Mouse (Mus musculus): Measurements from ENCODE around the gene Abcb7.
"Not testable (repeated sequence)": the region's sequence is repeated elsewhere in the genome, so short reads cannot be mapped to it uniquely, and the experiment has no call there.

DNA sequence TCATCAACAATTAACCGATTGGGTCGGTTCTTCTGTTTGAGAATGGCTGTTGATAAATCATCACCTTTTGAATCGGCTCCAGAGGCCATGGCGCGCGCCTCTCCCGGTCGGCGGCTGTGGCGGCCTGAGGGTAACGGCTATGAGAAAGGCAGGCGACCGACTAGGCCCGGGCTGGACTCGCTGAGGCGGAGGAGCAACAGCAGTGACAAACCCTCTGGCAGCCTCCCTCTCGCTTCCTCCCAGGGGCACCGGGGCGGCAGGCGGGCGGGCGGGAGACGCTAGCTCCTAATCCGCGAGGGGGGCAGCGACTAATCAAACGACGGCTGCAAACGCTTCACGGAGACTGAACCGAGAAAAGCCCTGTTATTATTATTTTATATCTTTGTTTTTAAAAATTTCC lies 65.5 kb downstream of the Abcb7 start:
- not testable (repeated sequence) for TF ChIP-seq CTCF, POLR2A (IDR thresholded peaks at IDR 0.05; ENCODE audit: insufficient read depth, low read depth, low read length)
